Mouse (Mus musculus): ENCODE data around the gene Hsd17b7. TPM values are rescaled to one million over a fixed set of nuclear protein-coding genes. Genes with fewer than 3 reads are reported as not detected.

Gene Hsd17b7
- polyA plus RNA-seq, 1 experiment from 2014 or later, result 11.2 TPM

GRCm38 (mm10) chr1:169939345-169939744 is 29.7 kb downstream of the Hsd17b7 start:
- WGBS, result 5% methylated on average over 2 of the region's 2 CpGs
- Histone ChIP-seq H3K4me3 (ENCODE audit: low read depth, low read length) (no peak overlapping the region), H3K27ac (ENCODE audit: low read depth) (no peak overlapping the region), H3K4me1 (ENCODE audit: insufficient read depth) (no peaks in the 10 kb centered on the region), H3K9ac (no peak overlapping the region), H3K9me3 (ENCODE audit: low read depth, low read length) (no peaks in the 10 kb centered on the region), H3K4me2 (no peak overlapping the region), H3K36me3 (ENCODE audit: insufficient read depth) (no peaks in the 10 kb centered on the region), H3K27me3 (ENCODE audit: insufficient read depth, low read length) (no peaks in the 10 kb centered on the region)
- TF ChIP-seq CTCF (IDR thresholded peaks at IDR 0.05; ENCODE audit: low read depth), result peak; percentile 80
- no peak for ATAC-seq (ENCODE audit: insufficient read depth)
- DNase-seq, result peak; percentile 89

- peak; percentile 86 for DNase-seq
- Histone ChIP-seq H3K9me3 (ENCODE audit: low read depth, low read length) (no peaks in the 10 kb centered on the region), H3K27me3 (ENCODE audit: insufficient read depth, low read length) (no peaks in the 10 kb centered on the region), H3K4me1 (ENCODE audit: insufficient read depth) (no peaks in the 10 kb centered on the region), H3K27ac (ENCODE audit: low read depth) (no peak overlapping the region), H3K4me2 (peak overlapping the region; percentile 38), H3K36me3 (ENCODE audit: insufficient read depth) (no peaks in the 10 kb centered on the region), H3K4me3 (ENCODE audit: low read depth, low read length) (no peak overlapping the region), H3K9ac (0 out of 2 replicates have a peak overlapping the region, but pooled peaks have one; percentile 4)
- ATAC-seq (ENCODE audit: insufficient read depth), result peak; percentile 52; the same call in 1 of the 2 replicates
- TF ChIP-seq CTCF (IDR thresholded peaks at IDR 0.05; ENCODE audit: low read depth), result peak; percentile 70
- 43% methylated on average over 16 of the region's 16 CpGs for WGBS
Measured at GRCm38 (mm10) chr1:169934005-169934725, 34.9 kb downstream of the Hsd17b7 start.

GRCm38 (mm10) chr1:169932122-169932746 is 36.8 kb downstream of the Hsd17b7 start:
- Histone ChIP-seq H3K9ac (no peak overlapping the region), H3K27ac (ENCODE audit: low read depth) (no peak overlapping the region), H3K4me2 (no peak overlapping the region), H3K4me3 (ENCODE audit: low read depth, low read length) (no peak overlapping the region), H3K36me3 (ENCODE audit: insufficient read depth) (no peaks in the 10 kb centered on the region), H3K27me3 (ENCODE audit: insufficient read depth, low read length) (no peaks in the 10 kb centered on the region), H3K4me1 (ENCODE audit: insufficient read depth) (no peaks in the 10 kb centered on the region), H3K9me3 (ENCODE audit: low read depth, low read length) (no peaks in the 10 kb centered on the region)
- WGBS, result 62% methylated on average over 7 of the region's 7 CpGs
- no peak for ATAC-seq (ENCODE audit: insufficient read depth)
- no peak for TF ChIP-seq CTCF (IDR thresholded peaks at IDR 0.05; ENCODE audit: low read depth)
- no peak for DNase-seq

- Histone ChIP-seq H3K9ac (no peak overlapping the region), H3K27ac (ENCODE audit: low read depth) (no peak overlapping the region), H3K36me3 (ENCODE audit: insufficient read depth) (no peaks in the 10 kb centered on the region), H3K4me3 (ENCODE audit: low read depth, low read length) (no peak overlapping the region), H3K27me3 (ENCODE audit: insufficient read depth, low read length) (no peaks in the 10 kb centered on the region), H3K4me2 (no peak overlapping the region), H3K9me3 (ENCODE audit: low read depth, low read length) (no peaks in the 10 kb centered on the region), H3K4me1 (ENCODE audit: insufficient read depth) (no peaks in the 10 kb centered on the region)
- ATAC-seq (ENCODE audit: insufficient read depth) (no peak), DNase-seq (no peak)
- no peak for TF ChIP-seq CTCF (IDR thresholded peaks at IDR 0.05; ENCODE audit: low read depth)
- WGBS, result 81% methylated on average over 7 of the region's 7 CpGs
Measured at GRCm38 (mm10) chr1:169931698-169932097, 37.3 kb downstream of the Hsd17b7 start.

- ATAC-seq (ENCODE audit: insufficient read depth), result peak; percentile 53; the same call in 1 of the 2 replicates
Measured at GRCm38 (mm10) chr1:169928454-169928971, 40.5 kb downstream of the Hsd17b7 start, which contains the start of gene Ccdc190. Ccdc190 (plus strand) TSS chr1:169928648.

GRCm38 (mm10) chr1:169927753-169928369 is 41.2 kb downstream of the Hsd17b7 start:
- no peak overlapping the region for H3K9ac ChIP-seq
- no peak overlapping the region for H3K4me2 ChIP-seq
- H3K36me3 ChIP-seq (ENCODE audit: insufficient read depth), result no peaks in the 10 kb centered on the region
- H3K4me1 ChIP-seq (ENCODE audit: insufficient read depth), result no peaks in the 10 kb centered on the region
- ATAC-seq (ENCODE audit: insufficient read depth) (no peak), DNase-seq (no peak)
- TF ChIP-seq CTCF (IDR thresholded peaks at IDR 0.05; ENCODE audit: low read depth), result no peak
- no peak overlapping the region for H3K27ac ChIP-seq (ENCODE audit: low read depth)
- H3K27me3 ChIP-seq (ENCODE audit: insufficient read depth, low read length), result no peaks in the 10 kb centered on the region
- H3K9me3 ChIP-seq (ENCODE audit: low read depth, low read length), result no peaks in the 10 kb centered on the region
- H3K4me3 ChIP-seq (ENCODE audit: low read depth, low read length), result no peak overlapping the region
- WGBS, result 54% methylated on average over 8 of the region's 8 CpGs

More at GRCm38 (mm10) chr1:169928454-169928971, 40.5 kb downstream of the Hsd17b7 start, which contains the start of gene Ccdc190:
- H3K27me3 ChIP-seq (ENCODE audit: insufficient read depth, low read length), result no peaks in the 10 kb centered on the region
- DNase-seq, result peak; percentile 63
- H3K4me2 ChIP-seq, result peak within 1 kb of the TSS; percentile 43
- no peak within 1 kb of the TSS for H3K27ac ChIP-seq (ENCODE audit: low read depth)
- no peaks in the 10 kb centered on the region for H3K36me3 ChIP-seq (ENCODE audit: insufficient read depth)
- H3K4me1 ChIP-seq (ENCODE audit: insufficient read depth), result no peaks in the 10 kb centered on the region
- H3K9ac ChIP-seq, result 0 out of 2 replicates have a peak within 1 kb of the TSS, but pooled peaks have one; percentile 16
- H3K4me3 ChIP-seq (ENCODE audit: low read depth, low read length), result no peak within 1 kb of the TSS
- 16% methylated on average over 12 of the region's 12 CpGs for WGBS
- TF ChIP-seq CTCF (IDR thresholded peaks at IDR 0.05; ENCODE audit: low read depth), result no peak
- no peaks in the 10 kb centered on the region for H3K9me3 ChIP-seq (ENCODE audit: low read depth, low read length)
